Mouse (Mus musculus) urinary bladder, adult 2 months (tissue): ENCODE data around the gene Spag8. TPM values are rescaled to one million over a fixed set of nuclear protein-coding genes. Genes with fewer than 3 reads are reported as not detected.

Experiments used
- DNase-seq: peaks from one replicate; pipeline ENCODE4 v3.0.0; 2022; ENCODE audit warnings: low spot score
- polyA plus RNA-seq: library from polyadenylated mRNA; depleted of rRNA; stranded (reverse); fragments of >200 nt; gene quantifications from 2 replicates; pipeline ENCODE4 v1.2.3, GENCODE M21; 2012; rRNA removed

Gene Spag8
- polyA plus RNA-seq: 1.0 and 1.3 TPM in 2 replicates

- no peak for DNase-seq
Measured at GRCm38 (mm10) chr4:43653161-43654015, at the start of gene Spag8. Gene Spag8 (minus strand): TSS chr4:43653594.

DNA sequence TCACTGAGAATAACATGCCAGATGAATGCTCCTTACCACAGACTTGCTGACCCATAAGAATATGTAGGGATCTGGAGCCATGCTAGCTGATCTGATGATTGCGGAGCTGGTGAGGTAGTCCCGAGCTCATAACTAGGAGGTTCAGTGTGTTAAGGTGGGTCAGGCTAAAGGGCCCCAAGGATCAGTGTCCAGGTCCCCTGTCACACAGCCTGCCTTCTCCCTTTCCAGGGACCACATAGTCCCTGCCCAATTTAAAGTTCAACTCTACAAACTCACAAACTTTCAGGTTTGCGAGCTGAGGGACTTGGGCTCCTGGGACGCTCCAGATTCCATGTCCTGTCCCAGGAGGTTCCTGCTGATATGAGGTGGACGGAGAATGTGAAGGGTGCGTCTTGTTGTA lies 47.3 kb upstream of the Spag8 start, which contains the start of gene Olfr70:
Olfr70 (minus strand) TSS at position 101 of the 400 bp plus-strand sequence.
- no peak for DNase-seq

DNA sequence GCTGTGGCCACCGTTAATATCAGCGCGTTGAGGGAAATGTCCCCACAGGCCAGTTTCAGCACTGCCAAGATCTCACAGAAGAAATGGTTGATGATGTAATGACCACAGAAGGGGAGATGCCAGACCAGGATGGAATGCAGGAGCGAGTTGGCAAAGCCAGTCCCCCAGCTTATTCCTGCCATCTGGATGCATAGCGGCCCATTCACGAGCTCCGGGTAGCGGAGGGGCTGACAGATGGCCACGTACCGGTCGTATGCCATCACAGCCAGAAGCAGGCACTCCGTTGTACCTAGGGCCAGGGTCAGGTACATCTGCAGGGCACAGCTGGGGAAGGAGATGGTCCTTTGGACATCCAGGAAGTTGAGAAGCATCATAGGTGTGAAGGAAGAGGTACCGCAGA lies 43.2 kb upstream of the Spag8 start:
- no peak for DNase-seq

DNA sequence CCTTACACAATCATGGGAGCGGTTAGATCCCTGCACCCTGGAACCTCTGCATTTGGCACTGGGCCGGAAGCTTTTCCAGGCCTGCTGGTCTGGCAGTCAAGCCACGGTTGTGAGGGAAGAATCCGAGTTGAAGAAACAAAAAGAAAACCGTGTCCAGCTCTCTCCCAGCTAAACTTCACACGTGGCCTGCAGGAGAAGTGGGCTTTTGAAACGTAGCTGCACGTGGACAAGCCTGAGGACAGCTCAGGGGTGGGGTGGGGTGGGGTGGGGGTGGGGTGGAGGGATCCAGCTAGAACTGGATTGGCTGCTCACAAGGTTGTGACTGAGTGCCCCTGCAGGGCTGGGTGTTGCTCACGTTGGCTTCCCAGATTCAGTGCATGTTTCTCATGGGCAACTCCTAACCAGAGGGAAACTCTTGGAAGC lies 41.9 kb upstream of the Spag8 start:
- no peak for DNase-seq

DNA sequence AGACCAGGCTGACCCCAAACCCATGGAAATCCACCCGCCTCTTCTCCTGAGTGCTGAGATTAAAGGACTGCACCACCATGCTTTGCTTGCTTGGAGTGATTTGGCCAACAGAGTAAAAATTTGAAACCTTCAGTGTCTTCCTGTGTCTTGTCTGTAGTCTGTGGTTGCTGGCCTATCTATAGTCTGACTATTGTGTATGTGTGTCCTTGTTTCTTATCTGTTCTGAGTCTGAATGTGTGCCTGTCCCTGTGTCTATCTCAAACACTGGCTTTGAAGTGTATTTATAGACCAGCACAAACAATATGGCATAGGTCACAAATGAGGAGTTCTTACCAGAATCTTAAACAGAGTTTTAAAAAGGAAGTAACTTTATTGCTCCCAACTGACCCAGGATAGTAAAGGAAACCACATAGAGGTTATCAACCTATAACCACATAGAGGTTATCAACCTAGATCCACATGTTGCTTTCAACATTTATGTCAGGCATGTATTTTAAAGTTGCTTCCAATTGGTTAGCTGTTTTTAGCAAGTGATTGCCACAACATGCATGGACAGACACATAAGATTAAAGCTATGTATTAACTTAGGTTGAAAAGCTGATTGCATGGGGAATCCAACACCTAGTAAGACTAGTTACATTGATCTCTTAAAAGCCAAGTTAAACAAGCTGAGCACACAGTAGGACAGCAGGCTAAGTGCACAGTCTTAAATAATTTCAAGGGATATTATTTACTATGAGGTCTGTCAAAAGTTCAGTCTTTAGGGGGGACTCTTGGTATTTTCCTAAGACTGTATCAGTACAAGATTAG lies 41.2 kb upstream of the Spag8 start:
- DNase-seq: no peak

- no peak for DNase-seq
Measured at GRCm38 (mm10) chr4:43693806-43694241, 40.4 kb upstream of the Spag8 start.

DNA sequence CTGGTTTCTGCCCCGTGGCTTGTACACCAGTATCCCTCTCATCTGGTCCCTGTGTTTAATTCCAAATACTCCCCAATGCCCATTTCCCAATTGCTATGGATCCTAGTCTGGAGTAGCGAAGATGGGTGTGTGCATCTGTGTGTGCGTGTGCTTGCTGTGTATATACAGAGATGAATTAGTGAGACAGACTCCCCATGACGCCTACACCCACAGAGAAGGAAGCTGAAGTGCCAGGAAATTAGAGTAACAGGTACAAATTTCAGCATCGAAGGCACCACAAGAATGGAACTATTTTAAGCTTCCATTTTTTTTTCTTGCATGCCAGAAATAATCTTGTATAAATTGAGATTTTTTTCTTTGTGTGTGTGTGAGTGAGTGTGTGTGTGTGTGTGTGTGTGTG lies 37.6 kb upstream of the Spag8 start:
- no peak for DNase-seq

DNA sequence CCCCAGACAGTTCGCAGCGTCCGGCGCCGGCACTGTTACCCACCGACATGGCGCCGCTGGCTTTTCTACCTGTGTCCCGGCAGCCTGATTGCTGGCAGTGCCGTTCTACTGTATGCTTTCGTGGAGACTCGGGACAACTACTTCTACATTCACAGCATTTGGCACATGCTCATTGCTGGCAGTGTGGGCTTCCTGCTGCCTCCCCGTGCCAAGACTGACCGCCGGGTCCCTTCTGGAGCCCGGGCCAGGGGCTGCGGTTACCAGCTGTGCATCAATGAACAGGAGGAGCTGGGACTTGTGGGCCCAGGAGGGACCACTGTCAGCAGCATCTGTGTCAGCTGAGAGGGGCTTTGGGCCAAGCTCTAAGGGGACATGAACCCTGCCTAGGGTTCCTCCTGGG lies 36.6 kb upstream of the Spag8 start:
- DNase-seq: no peak

DNA sequence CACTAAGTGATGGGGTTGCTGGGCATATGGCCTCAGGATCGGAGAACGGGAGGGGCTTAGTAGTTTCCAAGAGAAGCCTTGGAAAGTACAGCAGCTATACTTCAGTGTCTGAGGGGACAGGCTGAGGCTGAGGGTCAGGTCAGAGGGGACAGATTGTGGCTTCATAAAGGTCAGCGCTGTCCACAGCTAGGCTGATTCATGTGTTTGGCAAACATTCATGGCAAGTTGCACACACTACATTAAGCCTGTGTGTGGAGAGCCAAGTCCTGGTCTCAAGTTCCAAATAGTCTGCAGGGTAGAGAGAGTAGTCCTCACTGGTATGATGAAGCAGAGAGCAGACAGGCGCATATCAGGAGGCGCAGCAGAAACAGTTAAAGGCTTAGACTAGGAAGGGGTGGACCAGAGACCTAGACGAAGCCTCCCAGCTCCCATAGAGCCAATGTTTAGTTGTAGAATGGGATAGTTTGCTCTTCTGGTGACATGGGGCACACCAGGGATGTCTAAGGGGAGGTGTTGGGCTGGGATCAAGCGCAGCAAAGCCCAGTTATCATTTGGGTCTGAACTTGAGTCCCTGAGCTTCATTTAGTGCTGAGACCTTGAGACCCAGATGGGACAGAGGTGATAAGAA lies 26.1 kb upstream of the Spag8 start:
- DNase-seq: no peak

GRCm38 (mm10) chr4:43678541-43678940 lies 25.1 kb upstream of the Spag8 start:
- DNase-seq: no peak

DNA sequence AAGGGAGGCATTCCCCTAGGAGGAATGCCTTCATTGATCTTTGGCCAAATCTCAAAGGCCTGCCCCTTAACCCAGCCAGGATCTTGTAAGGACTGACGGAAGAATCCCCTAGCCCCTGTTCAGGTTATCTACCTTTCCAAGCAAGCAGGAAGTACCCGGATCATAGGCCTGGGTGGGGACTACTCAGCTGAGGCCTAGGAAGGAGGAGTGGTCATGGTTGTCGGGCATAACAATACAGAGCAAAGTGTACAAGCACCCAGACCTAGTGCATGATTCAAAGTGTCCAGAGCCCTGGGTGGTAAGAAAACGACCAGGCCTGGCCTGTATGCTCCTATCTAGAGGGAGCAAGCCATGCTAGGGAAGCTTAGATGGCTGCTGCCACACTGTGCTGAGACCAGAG lies 22.2 kb upstream of the Spag8 start:
- DNase-seq: no peak

- DNase-seq: no peak
Measured at GRCm38 (mm10) chr4:43674974-43675373, 21.6 kb upstream of the Spag8 start.

DNA sequence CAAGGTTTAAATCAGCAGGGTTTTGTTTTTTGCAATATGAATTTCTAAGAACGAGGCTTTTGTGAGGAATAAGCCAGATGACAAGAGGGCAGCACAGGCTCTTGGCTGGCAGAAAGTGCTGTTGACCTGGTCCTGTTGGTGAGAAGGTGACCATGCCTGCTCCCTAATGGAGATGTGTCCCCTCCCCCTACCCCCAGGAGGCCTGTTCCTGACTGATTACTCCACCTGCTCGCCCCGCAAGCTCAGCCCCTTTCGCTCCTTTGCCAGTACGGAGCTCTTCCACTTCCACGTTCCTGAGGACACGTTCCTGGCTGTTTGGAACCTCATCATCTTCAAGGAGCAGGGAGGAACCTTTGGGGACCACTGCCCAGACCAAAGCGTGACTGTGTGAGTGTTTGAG lies 20.3 kb upstream of the Spag8 start:
- no peak for DNase-seq

DNA sequence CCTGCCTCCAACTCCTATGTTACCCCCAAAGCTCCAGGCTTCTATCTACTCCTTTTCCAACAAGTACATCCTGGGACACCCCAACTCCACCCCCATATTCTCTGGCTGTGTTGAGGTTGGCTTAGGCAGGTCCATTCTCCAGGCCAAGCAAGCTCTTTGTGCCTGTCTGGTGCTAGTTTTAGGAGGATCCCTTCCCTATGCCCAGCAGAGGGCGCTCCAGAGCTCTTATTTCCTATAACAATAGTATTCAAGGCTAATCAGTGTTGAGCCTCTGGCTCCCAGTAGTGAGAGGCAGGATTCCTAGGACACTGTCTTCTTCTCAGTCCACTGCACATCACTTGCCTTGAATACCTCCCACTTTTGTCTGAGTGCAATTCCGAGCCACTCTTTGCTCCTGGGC lies 18.7 kb upstream of the Spag8 start:
- peak; percentile 76 for DNase-seq

DNA sequence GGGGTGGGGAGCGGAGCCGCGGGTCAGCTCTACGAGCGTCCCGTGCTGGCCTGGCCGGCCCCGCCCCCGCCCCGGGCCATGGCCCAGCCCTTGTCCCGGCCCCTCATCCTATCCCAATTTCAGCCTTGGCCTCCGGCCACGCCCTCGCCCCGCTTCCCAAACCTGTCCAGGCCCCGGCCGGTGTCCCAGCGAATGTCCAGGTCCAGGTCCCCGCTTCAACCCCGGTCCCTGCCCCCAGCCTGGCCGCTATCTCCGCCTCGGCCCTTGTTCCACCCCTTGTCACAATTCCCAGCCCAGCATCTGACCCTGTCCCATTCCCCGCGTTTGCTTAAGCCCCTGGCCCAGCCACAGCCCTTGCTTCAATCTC lies 16.0 kb upstream of the Spag8 start:
- DNase-seq: no peak

- DNase-seq: peak; percentile 83
Measured at GRCm38 (mm10) chr4:43668782-43669427, 15.5 kb upstream of the Spag8 start, which contains the start of the genes Tmem8b and Fam221b. Gene Tmem8b (plus strand): TSS chr4:43668971. Gene Fam221b (minus strand): TSS chr4:43669145.

GRCm38 (mm10) chr4:43666412-43666811 lies 13.0 kb upstream of the Spag8 start:
- no peak for DNase-seq

- no peak for DNase-seq
Measured at GRCm38 (mm10) chr4:43657146-43657545, 3.8 kb upstream of the Spag8 start.

- DNase-seq: peak; percentile 80
Measured at GRCm38 (mm10) chr4:43656339-43657109, 3.1 kb upstream of the Spag8 start, which contains the start of gene Hint2. Gene Hint2 (minus strand): TSS chr4:43656466.

- no peak for DNase-seq
Measured at GRCm38 (mm10) chr4:43655656-43656338, 2.4 kb upstream of the Spag8 start.
